11 mouse cellular contexts compared by ENCODE assay signal in genomic region chr17:28750580-28750979, GRCm38 (mm10). TPM values are rescaled to one million over a fixed set of nuclear protein-coding genes. Genes with fewer than 3 reads are reported as not detected.
DNase-seq lines count a peak whose midpoint lies in the region; ATAC-seq and TF ChIP-seq lines count a peak whose summit lies in the region.
"Had no signal": no experiment of that assay in that cellular context is flagged by ENCODE, and none has a peak within 500 bp of the region (broad histone marks: within the 10 kb centered on the region; RNA-seq: fewer than 3 reads in every experiment).

No protein-coding gene starts in this region.

- no peak overlapping the region for H3K27ac ChIP-seq in lung, embryonic 14.5 days (ENCODE audit: low read depth)
- H3K27ac ChIP-seq: heart, embryonic 15.5 days; intestine, embryonic 15.5 days had no signal

- no peak for DNase-seq in frontal cortex, postnatal 25 days (ENCODE audit: low spot score in 2 of 2)
- DNase-seq in thymus, postnatal 0 days (ENCODE audit: low spot score) = peak; percentile 25
- no peak for DNase-seq in thymus, postnatal 10 days (ENCODE audit: low spot score in 2 of 2)
- peak; percentile 17 for DNase-seq in lung, embryonic 14.5 days
- no peak for DNase-seq in kidney, postnatal 14 days
- DNase-seq in layer of hippocampus, postnatal 36 days = no peak

- ATAC-seq in frontal cortex, adult (ENCODE audit: low TSS enrichment) = peak; percentile 28; the same call in 1 of the 2 replicates
- no peak for ATAC-seq in lung, embryonic 14.5 days (ENCODE audit: insufficient read depth)
- ATAC-seq in neutrophil, adult 5-6 weeks (ENCODE audit: extremely low read depth, insufficient number of reproducible peaks, low FRiP score, poor library complexity, severe bottlenecking) = peak; percentile 47
- ATAC-seq: intestine, embryonic 15.5 days; midbrain, embryonic 16.5 days had no signal

- no peak for TF ChIP-seq CTCF in lung, embryonic 14.5 days (IDR thresholded peaks at IDR 0.05; ENCODE audit: low read depth)

- no peaks in the 10 kb centered on the region for H3K4me1 ChIP-seq in lung, embryonic 14.5 days (ENCODE audit: insufficient read depth)
- H3K4me1 ChIP-seq: heart, embryonic 15.5 days; intestine, embryonic 15.5 days had no signal

- no peaks in the 10 kb centered on the region for H3K27me3 ChIP-seq in lung, embryonic 14.5 days (ENCODE audit: insufficient read depth, low read length)
- H3K27me3 ChIP-seq: heart, embryonic 15.5 days; intestine, embryonic 15.5 days had no signal

- H3K4me3 ChIP-seq in lung, embryonic 14.5 days (ENCODE audit: low read depth, low read length) = no peak overlapping the region
- H3K4me3 ChIP-seq: heart, embryonic 15.5 days; intestine, embryonic 15.5 days had no signal

- no peaks in the 10 kb centered on the region for H3K9me3 ChIP-seq in lung, embryonic 14.5 days (ENCODE audit: low read depth, low read length)
- H3K9me3 ChIP-seq: heart, embryonic 15.5 days; intestine, embryonic 15.5 days had no signal

- no peak overlapping the region for H3K4me2 ChIP-seq in lung, embryonic 14.5 days
- H3K4me2 ChIP-seq: heart, embryonic 15.5 days; intestine, embryonic 15.5 days had no signal

- no peak overlapping the region for H3K9ac ChIP-seq in lung, embryonic 14.5 days
- H3K9ac ChIP-seq: heart, embryonic 15.5 days; intestine, embryonic 15.5 days had no signal

- H3K36me3 ChIP-seq in lung, embryonic 14.5 days (ENCODE audit: insufficient read depth) = peaks cover 33% of the 10 kb centered on the region

- WGBS in lung, embryonic 14.5 days = 81% methylated on average over 6 of the region's 6 CpGs

RNA-seq across cellular contexts. Expression of gene Mapk13, which starts 18.5 kb away (rescaled TPM):
- polyA plus RNA-seq in thymus, postnatal 0 days (2015; fragmentation: Nextera tagmentation; extraction: Ambion mirVana) = 6.7 and 6.9 TPM in 2 replicates
- 53.7 and 61.0 TPM in 2 replicates for polyA plus RNA-seq in lung, embryonic 14.5 days (2014; fragmentation: Nextera tagmentation; extraction: Ambion mirVana)
- total RNA-seq in neutrophil, adult 5-6 weeks (2017) = 21.1 and 22.0 TPM in 2 replicates
- 1 to 10 TPM in 1 of 2 experiments, under 1 TPM in 1; 0.60 to 1.1 TPM for total RNA-seq in layer of hippocampus, postnatal 36 days (2021)

RNA-seq across cellular contexts. Expression of gene AC170998.1, which starts 24.7 kb away (rescaled TPM):
- polyA plus RNA-seq in thymus, postnatal 0 days (2015; fragmentation: Nextera tagmentation; extraction: Ambion mirVana) = 0.87 and 2.1 TPM in 2 replicates
- 3.1 and 5.2 TPM in 2 replicates for polyA plus RNA-seq in lung, embryonic 14.5 days (2014; fragmentation: Nextera tagmentation; extraction: Ambion mirVana)
- 18.3 and 18.7 TPM in 2 replicates for total RNA-seq in neutrophil, adult 5-6 weeks (2017)
- total RNA-seq in layer of hippocampus, postnatal 36 days (2021) = 1 to 10 TPM; 1.4 to 1.8 TPM

RNA-seq across cellular contexts. Expression of gene Brpf3, which starts 50.3 kb away (rescaled TPM):
- polyA plus RNA-seq in thymus, postnatal 0 days (2015; fragmentation: Nextera tagmentation; extraction: Ambion mirVana) = 6.2 and 8.6 TPM in 2 replicates
- 10.0 and 12.5 TPM in 2 replicates for polyA plus RNA-seq in lung, embryonic 14.5 days (2014; fragmentation: Nextera tagmentation; extraction: Ambion mirVana)
- total RNA-seq in neutrophil, adult 5-6 weeks (2017) = 14.2 and 20.8 TPM in 2 replicates
- total RNA-seq in layer of hippocampus, postnatal 36 days (2021) = 10 to 100 TPM; 39.4 to 45.4 TPM

RNA-seq across cellular contexts. Expression of gene Mapk14, which starts 59.5 kb away (rescaled TPM):
- polyA plus RNA-seq in thymus, postnatal 0 days (2015; fragmentation: Nextera tagmentation; extraction: Ambion mirVana) = 42.2 and 45.7 TPM in 2 replicates
- polyA plus RNA-seq in lung, embryonic 14.5 days (2014; fragmentation: Nextera tagmentation; extraction: Ambion mirVana) = 76.1 and 77.4 TPM in 2 replicates
- total RNA-seq in neutrophil, adult 5-6 weeks (2017) = 197 and 202 TPM in 2 replicates
- total RNA-seq in layer of hippocampus, postnatal 36 days (2021) = 10 to 100 TPM; 76.7 to 78.8 TPM

Comparison
In these comparisons a context has a peak if more than half of its experiments do, and no peak if none do; other contexts are left out.
1. DNase-seq: peak in thymus, postnatal 0 days (single experiment) and lung, embryonic 14.5 days (single experiment); none in frontal cortex, postnatal 25 days (0 of 2), thymus, postnatal 10 days (0 of 2), kidney, postnatal 14 days (single experiment) and layer of hippocampus, postnatal 36 days (0 of 2).
2. RNA of gene Mapk13, which starts 18.5 kb away (total RNA-seq): 21.1 to 22.0 TPM in neutrophil, adult 5-6 weeks; 0.60 to 1.1 TPM in layer of hippocampus, postnatal 36 days; every median in the first group is over 10 times any median in the second.